Mouse (Mus musculus): Measurements from ENCODE around the gene Chat. TPM values are rescaled to one million over a fixed set of nuclear protein-coding genes. Genes with fewer than 3 reads are reported as not detected.

The Chat gene
- total RNA-seq (2021), result not detected

DNA sequence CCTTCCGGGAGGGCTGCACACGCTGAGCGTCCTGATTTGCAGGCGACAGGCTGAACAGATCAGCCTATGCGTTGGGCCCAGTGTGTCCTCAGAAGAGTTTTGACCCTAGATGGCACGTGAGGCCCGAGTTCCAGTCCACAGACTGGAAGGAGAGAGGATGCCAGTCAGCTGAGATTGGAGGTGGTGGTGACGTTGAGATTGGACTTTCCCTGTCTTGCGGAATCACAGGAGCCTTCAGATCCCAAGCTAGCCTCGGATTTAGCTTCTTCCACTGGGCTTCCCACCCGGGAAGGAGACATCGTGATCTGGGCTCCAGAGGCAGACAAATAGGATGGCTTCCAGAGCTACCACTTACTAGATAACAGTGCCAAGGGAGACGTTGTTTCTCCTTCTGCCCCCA lies at the start of gene Chat:
Gene Chat (minus strand): TSS at position 101 of the 400 bp plus-strand sequence.
- no peak for DNase-seq
- intact Hi-C loops (cut with DNase I), result no loop called here

DNA sequence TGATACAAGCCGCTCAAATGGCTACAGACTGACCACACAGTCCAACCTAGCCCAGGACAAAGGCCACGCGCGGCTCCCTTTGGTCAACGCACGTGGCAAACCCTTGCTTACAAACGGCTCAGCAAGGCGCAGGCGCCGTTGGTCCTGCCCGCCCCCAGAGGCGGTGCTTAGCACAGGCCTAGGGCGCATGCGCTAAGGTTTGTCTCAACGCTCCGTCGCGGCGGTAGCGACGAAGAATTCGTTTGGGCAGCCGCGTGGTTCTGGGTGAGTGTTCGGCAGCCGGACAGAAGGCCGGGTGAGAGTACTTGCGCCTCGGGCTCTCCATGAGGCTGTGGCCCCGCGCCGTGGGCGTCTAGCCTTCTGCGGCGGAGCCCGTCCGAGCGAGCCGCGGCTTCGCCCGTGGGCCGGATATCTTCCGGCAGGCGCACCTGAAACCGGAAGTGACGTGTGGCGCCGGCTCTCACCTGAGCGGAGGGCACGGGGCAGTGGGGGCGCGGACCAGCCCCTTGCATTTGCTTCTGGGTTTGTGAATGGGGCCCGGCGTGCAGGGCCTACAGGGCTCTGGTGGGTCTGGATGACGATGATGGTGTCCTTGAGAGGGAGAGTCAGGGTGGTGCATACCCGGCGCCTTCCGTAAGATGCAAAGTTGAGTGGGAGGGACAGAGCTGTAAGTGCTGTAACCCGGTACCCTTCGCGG lies 47.7 kb upstream of the Chat start, which contains the start of gene Ercc6:
Gene Ercc6 (plus strand): TSS at position 186 of the 697 bp plus-strand sequence.
- intact Hi-C loops (cut with DNase I), result no loop called here
- peak; percentile 95 to 96 for DNase-seq

DNA sequence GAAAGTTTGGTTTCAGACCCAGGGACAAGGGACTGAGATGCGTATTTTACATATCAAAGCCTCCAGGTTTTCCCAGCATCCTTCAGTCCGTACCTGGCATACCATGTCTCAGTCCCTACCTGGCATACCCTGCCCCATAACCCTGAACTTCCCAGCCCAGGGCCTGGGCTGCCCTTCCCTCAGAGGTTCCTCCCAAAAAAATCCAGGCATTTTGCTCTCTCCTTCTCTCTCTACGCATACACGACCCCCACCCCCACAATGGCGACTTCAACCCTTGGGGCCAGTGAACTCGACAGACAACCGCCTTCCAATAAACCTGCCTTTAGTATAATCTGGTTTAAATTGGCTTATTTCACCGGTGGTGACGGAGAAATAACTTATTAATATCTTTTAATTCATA lies 47.1 kb upstream of the Chat start:
- no peak for DNase-seq
- intact Hi-C loops (cut with DNase I), result no loop called here

DNA sequence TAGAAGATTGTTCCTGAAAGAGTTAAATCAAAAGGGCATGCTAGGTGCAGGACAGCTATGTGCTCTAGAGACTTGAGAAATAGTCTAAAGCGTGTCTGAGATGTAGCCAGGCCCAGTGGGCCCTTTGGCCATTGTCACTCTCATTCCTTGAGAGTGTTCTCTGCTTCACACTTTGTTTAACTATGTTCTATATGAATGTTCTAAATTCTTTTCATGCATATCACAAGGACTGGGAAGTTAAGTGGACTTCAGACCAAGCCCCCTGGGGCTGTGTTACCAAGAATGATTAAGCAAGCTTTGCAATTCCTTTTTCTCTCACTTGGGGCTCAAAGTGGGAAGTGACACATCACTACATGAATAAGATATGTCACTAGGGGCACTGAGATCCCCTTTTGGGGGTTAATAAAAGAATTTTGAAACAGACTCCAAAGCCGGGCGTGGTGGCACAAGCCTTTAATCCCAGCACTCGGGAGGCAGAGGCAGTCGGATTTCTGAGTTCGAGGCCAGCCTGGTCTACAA lies 43.7 kb upstream of the Chat start:
- intact Hi-C loops (cut with DNase I), result no loop called here
- no peak for DNase-seq

DNA sequence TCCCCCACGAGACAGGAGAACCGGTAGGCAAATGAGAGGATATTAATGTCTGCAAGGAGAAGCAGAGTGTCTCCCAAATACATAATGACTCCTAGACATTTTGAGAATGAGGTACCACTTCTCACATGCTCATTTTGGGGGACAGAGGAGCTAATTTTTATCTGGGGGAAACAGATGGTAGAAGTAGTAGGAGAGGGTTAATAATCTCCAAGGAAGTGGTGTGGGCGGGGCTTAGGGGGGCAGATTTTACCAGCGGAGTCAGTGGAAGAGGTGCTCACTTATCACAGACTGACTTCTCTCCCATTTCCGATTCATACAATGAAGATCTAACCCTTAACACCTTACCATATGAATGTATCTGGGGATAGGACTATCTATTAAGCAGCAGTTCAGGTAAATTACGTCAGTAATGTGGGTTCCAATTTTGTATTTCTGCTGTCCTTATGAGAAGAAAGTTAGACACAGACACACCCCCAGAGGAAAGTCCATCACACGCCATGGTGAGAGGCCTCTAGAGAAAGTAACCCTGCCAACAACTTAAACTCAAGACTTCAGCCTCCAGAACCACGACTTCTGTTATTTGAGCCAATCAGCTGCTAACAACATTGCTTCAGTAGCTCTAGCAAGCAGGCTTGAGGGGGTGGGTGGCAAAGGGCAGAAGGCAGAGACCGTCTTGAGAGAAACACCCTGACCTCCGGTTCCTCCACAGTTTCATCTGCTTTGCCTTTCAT lies 42.5 kb upstream of the Chat start:
- no peak for DNase-seq

DNA sequence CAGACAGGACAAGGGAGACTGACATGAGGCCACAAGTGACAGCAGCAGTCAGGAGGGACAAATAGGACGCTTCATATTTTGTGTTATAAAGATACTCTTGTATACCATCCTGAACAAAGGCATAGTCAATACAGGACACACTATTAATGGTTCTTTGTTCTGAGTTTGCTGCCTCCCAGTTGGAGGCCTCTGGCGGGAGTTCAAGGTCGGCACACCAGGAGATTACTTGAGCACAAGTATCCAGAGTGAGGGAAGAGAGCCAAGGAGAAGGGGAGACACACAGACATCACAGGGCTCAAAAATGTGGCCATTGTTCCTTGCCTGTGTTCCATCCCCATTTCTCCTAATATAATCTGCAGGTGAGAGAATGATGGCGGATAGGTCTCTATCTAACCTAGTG lies 41.4 kb upstream of the Chat start:
- intact Hi-C loops (cut with DNase I), result no loop called here
- DNase-seq, result no peak

More for the DNA sequence above, 42.5 kb upstream of the Chat start:
- intact Hi-C loops (cut with DNase I), result no loop called here

DNA sequence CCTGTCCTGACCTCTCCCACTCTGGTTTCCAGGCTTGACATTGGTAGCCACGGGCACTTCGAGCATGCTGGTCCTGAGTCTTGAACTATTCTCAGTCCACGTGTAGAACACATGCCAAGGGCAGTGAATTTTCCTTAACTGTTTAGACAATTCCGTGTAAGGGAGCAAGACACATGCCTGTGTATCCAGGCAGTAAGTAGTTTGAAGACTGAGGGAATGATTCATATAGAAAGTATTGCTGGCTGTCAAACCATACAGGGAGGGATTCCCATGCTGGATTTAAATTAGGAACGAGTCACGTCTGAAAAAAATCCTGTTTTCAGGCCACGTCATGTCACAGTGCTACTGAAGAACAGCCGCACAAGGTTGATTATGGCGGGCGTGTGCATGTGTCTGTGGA lies 40.5 kb upstream of the Chat start:
- DNase-seq, result no peak
- intact Hi-C loops (cut with DNase I), result no loop called here

DNA sequence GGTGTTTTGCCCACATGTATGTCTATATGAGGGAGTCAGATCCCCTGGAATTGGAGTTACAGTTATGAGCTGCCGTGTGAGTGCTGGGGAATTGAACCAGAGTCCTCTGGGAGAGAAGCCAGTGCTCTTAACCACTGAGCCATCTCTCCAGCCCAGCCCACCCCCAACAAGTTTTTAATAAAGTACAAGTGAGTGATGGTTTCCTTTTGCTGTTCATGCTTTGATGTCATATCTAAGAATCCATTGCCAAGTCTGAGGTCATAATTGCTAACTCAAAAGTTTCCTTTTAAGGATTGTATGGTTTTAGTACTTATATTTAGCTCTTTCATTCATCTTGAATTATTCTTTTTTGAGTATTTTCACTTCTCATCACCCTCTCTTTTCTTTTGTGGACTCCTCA lies 38.1 kb upstream of the Chat start:
- DNase-seq, result no peak
- intact Hi-C loops (cut with DNase I), result no loop called here

DNA sequence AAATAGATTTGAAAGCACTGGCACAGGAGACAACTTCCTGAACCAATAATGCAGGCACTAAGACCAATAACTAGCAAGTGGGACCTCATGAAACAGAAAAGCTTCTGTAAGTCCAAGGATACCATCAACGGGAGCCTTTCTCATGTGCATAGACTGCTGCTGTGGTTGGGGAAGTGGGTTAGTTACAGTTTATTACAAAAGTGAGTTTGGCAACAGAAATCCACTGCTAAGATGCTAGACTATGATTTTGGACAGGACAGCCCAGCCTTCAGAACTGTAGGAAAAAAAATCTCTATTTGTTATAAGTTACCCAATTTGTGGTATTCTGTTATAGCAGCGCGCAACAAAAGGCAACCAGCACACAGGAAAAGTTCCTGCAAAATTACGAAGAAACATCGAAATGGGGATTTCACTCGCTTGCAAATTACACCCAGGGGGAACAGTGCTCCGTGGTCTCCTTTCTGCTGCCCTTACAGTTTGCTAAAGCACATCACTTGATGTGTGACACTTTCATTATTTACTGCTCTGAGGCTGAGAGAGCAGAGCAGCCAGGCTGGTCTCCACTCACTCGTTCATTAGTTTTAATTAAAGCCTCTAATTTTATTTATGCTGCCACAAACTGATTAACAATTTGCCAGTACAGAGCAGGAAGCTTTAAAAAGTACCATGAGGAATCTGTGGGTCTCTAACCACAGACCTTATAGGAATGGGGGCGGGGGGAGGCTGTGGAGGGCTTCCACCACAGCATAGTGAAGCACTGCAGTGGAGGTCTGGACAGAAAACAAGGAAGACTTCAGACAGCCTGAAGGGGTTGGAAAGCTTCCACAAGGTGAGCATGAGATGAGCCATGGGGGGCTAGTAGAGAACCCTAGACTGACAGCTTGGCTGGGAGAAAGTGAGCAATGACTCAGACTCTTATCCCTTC lies 37.2 kb upstream of the Chat start:
- intact Hi-C loops (cut with DNase I), result no loop called here

DNA sequence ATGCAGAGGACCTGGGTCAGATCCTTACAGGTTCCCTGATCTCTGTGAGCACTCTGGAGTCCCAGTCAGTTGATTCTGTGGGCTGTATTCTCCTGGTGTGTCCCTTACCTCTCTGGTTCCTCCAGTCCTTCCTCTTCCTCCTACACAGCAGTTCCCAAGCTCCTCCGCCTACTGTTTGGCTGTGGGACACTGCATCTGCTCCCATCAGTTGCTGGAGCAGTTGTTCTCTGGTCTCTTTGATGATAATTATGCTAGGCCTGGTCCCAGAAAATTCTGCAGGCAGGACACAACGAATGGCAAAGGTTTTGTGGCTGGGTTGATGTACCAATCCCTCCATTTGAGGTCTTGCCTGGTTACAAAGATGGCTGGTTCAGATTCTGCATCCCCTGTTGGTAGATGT lies 35.5 kb upstream of the Chat start:
- no peak for DNase-seq
- intact Hi-C loops (cut with DNase I), result no loop called here

More for the DNA sequence above, 37.2 kb upstream of the Chat start:
- DNase-seq, result no peak

DNA sequence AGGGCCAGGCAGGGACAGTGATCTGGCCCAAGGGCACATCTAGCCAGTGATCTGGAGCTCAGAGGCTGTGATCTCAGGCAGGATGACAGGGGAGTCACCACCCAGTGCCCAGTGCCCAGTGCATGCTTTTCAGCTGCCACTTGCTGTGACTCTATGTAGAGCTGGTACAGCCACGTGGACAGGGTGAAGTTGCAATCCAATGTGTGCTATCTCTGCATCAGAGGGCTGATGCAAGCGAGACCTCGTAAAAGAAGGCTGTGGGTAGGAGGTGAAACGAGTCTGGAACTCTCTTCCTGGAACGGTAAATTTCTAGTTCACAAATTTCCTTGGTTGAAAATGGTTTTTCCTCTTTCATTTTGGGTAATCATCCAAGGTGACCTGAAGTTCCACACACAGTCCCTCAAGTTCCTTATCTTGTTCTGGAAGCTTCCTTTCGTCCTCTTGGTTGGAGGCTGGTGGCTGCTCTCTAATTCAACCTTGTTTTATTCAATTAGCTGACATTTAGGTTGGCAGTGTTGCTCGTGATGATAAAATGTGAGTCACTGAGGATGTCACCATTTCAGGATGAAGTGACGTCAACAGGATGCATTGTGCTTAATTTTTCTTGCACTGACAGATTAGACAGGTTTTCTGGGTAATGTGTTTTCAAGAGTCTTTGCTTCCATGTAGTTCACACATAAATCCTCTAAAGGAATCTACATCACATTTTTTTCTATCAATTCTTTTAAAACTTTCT lies 30.5 kb upstream of the Chat start:
- no peak for DNase-seq
- intact Hi-C loops (cut with DNase I), result loop anchor here (10.0 kb wide), 1 partner anchor 61 kb away; no protein-coding TSS in a partner anchor

DNA sequence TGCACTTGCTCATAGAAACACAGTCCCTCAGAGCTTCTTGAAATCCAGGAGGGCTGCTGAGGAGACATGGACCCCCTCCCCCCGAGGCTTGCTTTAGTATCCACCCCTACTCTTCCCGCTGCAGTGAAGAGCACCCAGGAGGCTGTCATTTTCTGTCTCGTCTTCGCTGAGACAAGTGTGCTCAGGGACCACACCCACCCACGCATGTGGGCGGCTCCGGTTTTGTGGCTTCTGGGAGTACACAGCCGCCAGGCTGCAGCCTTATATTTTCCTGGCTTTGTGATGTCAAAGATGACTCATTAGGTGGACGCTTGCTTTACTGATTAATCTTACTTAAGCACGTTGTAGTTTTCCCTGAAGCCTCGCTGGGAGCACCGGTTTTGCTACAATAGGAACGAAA lies 26.7 kb upstream of the Chat start:
- DNase-seq, result no peak
- intact Hi-C loops (cut with DNase I), result loop anchor here (10.0 kb wide), 1 partner anchor 58 kb away; no protein-coding TSS in a partner anchor

DNA sequence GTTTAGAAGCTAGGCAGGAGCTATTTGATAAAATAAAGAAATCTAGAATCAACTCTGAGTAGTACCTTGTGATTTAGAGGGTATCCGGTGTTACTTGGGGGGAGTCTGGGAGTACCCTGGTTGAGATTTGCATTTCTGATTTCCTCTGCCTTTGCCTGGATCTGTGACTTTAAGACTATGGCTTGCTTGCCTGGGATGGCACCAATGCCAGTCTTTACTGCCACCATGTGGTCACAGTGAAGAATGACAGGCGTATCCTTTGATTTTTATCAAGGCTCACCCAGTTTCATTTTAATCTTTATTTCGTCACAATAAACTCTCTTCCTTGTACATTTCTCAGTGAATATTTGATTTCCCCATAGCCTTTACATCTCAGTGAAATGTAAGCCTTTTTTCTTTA lies 16.3 kb upstream of the Chat start:
- peak in 1 of 2 experiments; percentile 44 for DNase-seq
- intact Hi-C loops (cut with DNase I), result loop anchor here (1.0 kb wide), 1 partner anchor 253 kb away; no protein-coding TSS in a partner anchor

DNA sequence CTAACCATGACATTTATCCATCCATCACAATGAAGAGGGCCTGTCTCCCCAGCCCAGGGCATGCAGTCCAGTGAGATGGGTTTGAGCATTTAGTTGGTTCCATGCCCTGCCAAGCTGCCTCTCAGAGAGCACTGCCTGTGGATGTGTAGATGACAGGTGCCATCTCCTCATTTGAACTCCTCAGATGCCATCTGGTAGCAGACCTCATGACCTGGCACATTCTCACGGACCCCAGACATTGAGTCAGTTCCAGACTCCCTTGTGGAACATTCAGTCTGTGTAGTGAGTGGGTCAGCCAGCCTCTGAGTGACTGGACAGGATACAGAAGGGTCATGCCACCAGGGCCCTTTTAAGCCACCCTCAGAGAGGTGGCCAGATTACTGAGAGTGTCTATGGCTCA lies 11.8 kb upstream of the Chat start:
- intact Hi-C loops (cut with DNase I), result no loop called here
- DNase-seq, result no peak

DNA sequence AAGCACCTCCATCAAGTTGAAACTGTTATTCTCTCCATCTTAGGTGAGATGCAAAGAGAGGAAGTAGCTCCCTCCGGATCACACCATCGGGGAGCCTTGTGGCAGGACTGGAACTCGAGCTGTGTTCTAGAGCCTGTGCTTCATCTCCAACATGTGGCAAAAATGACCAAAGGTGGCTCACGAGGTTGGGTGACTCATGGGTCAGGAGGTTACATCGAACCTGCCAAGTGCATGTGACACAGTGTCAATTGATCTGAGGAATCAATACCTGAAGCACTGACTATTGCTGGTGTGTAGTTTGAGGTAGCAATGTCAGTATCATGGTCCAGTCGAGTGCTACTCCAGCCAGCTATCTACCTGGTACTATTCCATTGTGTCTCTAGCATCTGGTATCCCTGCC lies 10.8 kb upstream of the Chat start:
- intact Hi-C loops (cut with DNase I), result no loop called here
- no peak for DNase-seq

DNA sequence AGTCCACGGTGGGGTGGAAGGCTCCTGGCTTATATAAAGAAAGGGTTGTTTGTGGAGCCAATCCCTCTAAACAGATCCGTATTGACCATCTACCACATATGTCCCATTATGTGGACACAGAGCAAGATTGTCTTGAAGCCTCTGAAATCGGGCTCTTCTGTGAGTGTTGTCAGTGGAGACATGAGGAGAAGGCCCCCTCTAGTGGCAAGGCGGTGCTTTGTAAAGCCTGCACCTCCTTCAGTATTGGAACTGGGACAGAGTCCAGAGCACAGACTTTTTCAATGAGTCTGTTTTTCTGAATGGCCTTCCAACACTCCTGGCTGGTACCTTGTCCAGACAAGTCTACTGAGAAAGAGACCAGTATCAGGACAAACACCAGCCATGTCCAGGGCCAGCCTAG lies 7.2 kb upstream of the Chat start:
- intact Hi-C loops (cut with DNase I), result loop anchor here (2.0 to 5.0 kb wide), 2 partner anchors 161 to 244 kb away; no protein-coding TSS in a partner anchor
- peak; percentile 49 to 71 for DNase-seq

DNA sequence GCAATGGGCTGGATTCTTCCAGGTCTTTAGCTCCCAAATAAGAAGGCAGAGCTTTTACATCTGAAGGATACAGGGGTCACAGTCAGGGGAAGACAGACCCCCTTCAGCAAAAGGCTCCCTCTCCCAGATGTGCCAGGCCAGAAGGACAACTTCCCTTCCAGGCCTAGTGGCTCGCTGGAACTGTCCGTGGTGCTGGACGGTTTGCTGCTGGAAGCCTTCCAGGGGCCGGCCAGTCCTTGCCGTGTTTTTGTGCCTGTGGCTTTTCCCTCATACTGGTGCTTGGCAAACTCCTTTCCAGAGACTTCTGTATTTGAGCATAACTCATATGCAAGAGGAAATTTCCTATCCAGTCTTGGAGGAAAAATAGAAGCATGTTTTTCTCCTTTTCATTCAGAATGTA lies 1.8 kb upstream of the Chat start:
- intact Hi-C loops (cut with DNase I), result no loop called here
- DNase-seq, result peak; percentile 67 to 81

DNA sequence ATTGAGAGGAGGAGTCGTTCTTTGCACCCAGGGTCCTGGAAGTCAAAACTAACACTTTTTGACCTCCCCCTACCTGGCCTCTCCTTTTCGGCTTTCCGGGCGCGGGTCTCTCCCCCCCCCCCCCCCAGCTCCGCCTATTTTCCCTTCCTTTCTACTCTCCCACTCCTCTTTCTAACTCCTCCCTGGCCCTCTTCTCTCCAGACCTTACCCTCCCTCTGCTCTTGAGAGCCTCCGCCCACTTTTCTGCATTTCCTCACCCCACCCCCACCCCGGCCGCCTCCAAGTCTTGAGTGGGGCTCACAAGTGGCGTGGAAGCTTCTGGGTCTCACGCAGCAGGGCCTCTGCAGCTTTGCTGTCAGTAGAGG lies 301 bp downstream of the Chat start:
- DNase-seq, result no peak
- intact Hi-C loops (cut with DNase I), result no loop called here

DNA sequence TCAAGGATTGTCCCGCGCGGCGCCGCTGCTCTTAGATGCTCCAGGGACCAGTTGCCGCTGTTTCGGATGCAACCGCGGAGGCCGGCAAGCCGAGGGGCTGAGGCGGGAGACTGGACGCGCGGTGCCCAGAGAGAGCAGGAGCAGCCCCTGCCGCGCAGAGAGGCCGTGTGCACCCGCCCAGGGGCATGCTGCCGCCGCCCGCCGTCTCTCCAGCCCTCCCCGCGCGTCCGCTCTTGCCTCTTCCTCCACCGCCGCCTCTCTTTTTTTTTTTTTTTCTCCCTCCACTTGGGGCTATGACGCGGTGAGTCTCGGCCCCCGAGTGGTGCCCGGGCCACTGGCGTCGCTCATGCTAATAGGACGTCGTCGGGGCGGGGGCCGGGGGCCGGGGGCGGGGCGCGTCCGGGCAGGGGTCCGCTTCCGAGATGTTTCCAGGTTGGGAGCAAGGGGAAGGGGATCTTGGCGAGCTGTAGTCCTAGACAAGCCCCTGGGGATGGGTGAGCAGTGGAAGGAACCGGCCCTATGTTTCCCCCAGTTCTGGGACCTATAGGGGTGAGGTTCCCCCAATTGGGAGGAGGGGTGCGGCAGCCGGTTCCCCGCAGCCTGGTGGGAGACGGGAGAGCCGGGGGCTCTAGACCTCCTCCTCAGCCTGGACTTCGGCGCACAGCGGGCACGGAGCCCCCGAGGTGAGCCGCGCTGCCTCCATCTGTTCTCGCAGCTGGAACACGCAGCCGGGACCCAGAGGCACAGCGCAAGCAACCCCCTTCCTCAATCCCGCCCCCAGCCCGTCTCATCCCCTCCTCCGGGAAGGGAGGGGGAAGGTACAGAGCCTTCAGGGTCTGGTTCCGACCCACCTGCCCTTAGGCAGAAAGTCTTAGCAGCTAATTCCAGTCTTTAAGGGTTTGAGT lies 936 bp downstream of the Chat start, which contains the start of gene Slc18a3:
Gene Slc18a3 (minus strand): TSS at position 250 of the 905 bp plus-strand sequence.
- DNase-seq, result no peak
- intact Hi-C loops (cut with DNase I), result no loop called here
